Mouse (Mus musculus): Measurements from ENCODE around the gene Cwc27.

- TF ChIP-seq CTCF (IDR thresholded peaks at IDR 0.05) (no peak), EP300 (IDR thresholded peaks at IDR 0.05) (no peak)
Observed at GRCm38 (mm10) chr13:104596199-104596598, 220.7 kb downstream of the Cwc27 start.

All from lung, postnatal 0 days (tissue).